35 mouse cellular contexts compared by ENCODE assay signal in the genomic region with DNA sequence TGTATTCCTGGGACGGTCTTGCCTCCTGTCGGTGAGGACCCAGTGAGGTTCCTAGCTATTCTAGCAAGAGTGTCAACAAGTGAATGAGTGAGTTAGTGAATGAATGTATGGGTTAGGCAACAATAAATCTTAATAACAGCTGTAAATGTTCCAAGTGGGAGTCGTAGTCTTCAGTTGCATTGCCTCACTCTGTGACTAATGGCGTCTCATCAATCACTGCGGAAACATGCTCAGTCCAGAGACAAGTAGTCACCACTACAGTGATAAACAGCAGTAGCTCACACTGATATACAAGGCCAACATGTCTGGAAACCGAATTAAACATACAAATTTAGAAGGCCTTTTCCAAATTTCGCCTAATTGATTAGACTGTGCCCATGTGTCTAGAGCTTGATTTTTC. TPM values are rescaled to one million over a fixed set of nuclear protein-coding genes. Genes with fewer than 3 reads are reported as not detected.
A peak's percentile ranks its signal among the peaks of the same experiment; 100 is the strongest.
DNase-seq lines count a peak whose midpoint lies in the region; ATAC-seq lines count a peak whose summit lies in the region.
"Had no signal": no experiment of that assay in that cellular context is flagged by ENCODE, and none has a peak within 500 bp of the region (broad histone marks: within the 10 kb centered on the region; RNA-seq: fewer than 3 reads in every experiment).

No protein-coding gene starts in this region.

- no peaks in the 10 kb centered on the region for H3K27me3 ChIP-seq in neural tube, embryonic 14.5 days (ENCODE audit: control insufficient read depth, insufficient read depth, low read length)
- H3K27me3 ChIP-seq: forebrain, embryonic 13.5 days; limb, embryonic 15.5 days; liver, embryonic 13.5 days had no signal

- DNase-seq in adrenal gland, adult 8-10 months: peak; percentile 8
- no peak for DNase-seq in adrenal gland, postnatal 10 days
- DNase-seq in NIH3T3 (ENCODE audit: low read depth): peak; percentile 14
- peak; percentile 23 for DNase-seq in embryo, embryonic 10.5 days (ENCODE audit: low spot score)
- no peak for DNase-seq in ovary, postnatal 14 days (ENCODE audit: low spot score)
- no peak for DNase-seq in right cerebral cortex, postnatal 25 days
- DNase-seq: cerebellum, adult 11 months; cerebellum, adult 9-10 months; gastrocnemius, postnatal 14 days; heart, postnatal 14 days; kidney, adult 2 months; layer of hippocampus, adult 9-11 months; liver, embryonic 13.5 days; lung, adult 2 months; lung, postnatal 10 days; midbrain, embryonic 14.5 days; retina, postnatal 1 day; thymus, adult 2 months; thymus, postnatal 36 days had no signal

- H3K36me3 ChIP-seq in neural tube, embryonic 14.5 days (ENCODE audit: control insufficient read depth, insufficient read depth, low read length): no peaks in the 10 kb centered on the region
- H3K36me3 ChIP-seq: limb, embryonic 10.5 days; limb, embryonic 15.5 days; liver, embryonic 13.5 days had no signal

- H3K9me3 ChIP-seq in neural tube, embryonic 14.5 days (ENCODE audit: control insufficient read depth, low read length): no peaks in the 10 kb centered on the region
- H3K9me3 ChIP-seq: forebrain, embryonic 13.5 days; limb, embryonic 10.5 days; limb, embryonic 15.5 days; liver, embryonic 13.5 days had no signal

- H3K4me3 ChIP-seq in neural tube, embryonic 14.5 days (ENCODE audit: low read depth, low read length): no peak overlapping the region
- H3K4me3 ChIP-seq: forebrain, embryonic 13.5 days; limb, embryonic 10.5 days; limb, embryonic 15.5 days; liver, embryonic 13.5 days had no signal

- 32% methylated on average over 7 of the region's 7 CpGs for WGBS in neural tube, embryonic 14.5 days

- H3K4me1 ChIP-seq in neural tube, embryonic 14.5 days (ENCODE audit: control insufficient read depth, insufficient read depth, low read length): no peaks in the 10 kb centered on the region
- H3K4me1 ChIP-seq: forebrain, embryonic 13.5 days; limb, embryonic 10.5 days; limb, embryonic 15.5 days; liver, embryonic 13.5 days had no signal

- H3K9ac ChIP-seq in neural tube, embryonic 14.5 days (replicated peaks; ENCODE audit: low read depth, low read length): no peak overlapping the region
- H3K9ac ChIP-seq: forebrain, embryonic 13.5 days; limb, embryonic 15.5 days; liver, embryonic 13.5 days had no signal

- no peak overlapping the region for H3K27ac ChIP-seq in neural tube, embryonic 14.5 days (ENCODE audit: low read depth, low read length)
- H3K27ac ChIP-seq: forebrain, embryonic 13.5 days; kidney, postnatal 0 days; limb, embryonic 10.5 days; limb, embryonic 15.5 days; liver, embryonic 13.5 days; macrophage had no signal

- H3K4me2 ChIP-seq in neural tube, embryonic 14.5 days (ENCODE audit: low read depth, low read length): no peak overlapping the region
- H3K4me2 ChIP-seq: forebrain, embryonic 13.5 days; limb, embryonic 15.5 days; liver, embryonic 13.5 days had no signal

- peak; percentile 69; the same call in 1 of the 2 replicates for ATAC-seq in neural tube, embryonic 14.5 days (ENCODE audit: low read depth)
- ATAC-seq: CD4-positive, CD25-positive, alpha-beta regulatory T cell, adult 4 months; forebrain, embryonic 13.5 days; hindbrain, embryonic 16.5 days had no signal

RNA-seq across cellular contexts. Expression of a gene that starts 36.3 kb away (rescaled TPM):
- total RNA-seq in adrenal gland, adult 8-10 months (2022): not detected
- total RNA-seq in adrenal gland, postnatal 10 days (2021): not detected
- polyA plus RNA-seq in neural tube, embryonic 14.5 days (2014; fragmentation: Nextera tagmentation; extraction: Ambion mirVana): not detected in 2 replicates
- total RNA-seq: gastrocnemius, postnatal 14 days; granulocyte monocyte progenitor cell, adult 5-6 weeks; heart, postnatal 14 days; left cerebral cortex, postnatal 10 days; megakaryocyte-erythroid progenitor cell, adult 5-6 weeks; monocyte, adult 5-6 weeks had no signal
- polyA plus RNA-seq: CD4-positive, CD25-positive, alpha-beta regulatory T cell, adult 4 months; embryonic facial prominence, embryonic 11.5 days; forebrain, embryonic 13.5 days; heart, embryonic 14.5 days; hindbrain, embryonic 11.5 days; hindbrain, embryonic 16.5 days; intestine, embryonic 14.5 days; kidney, adult 2 months; kidney, postnatal 0 days; limb, embryonic 10.5 days; limb, embryonic 15.5 days; liver, embryonic 13.5 days; lung, adult 2 months; macrophage; midbrain, embryonic 14.5 days; thymus, adult 2 months had no signal

Comparison
In these comparisons a context has a peak if more than half of its experiments do, and no peak if none do; other contexts are left out.
1. DNase-seq: peak in adrenal gland, adult 8-10 months (single experiment), NIH3T3 (single experiment) and embryo, embryonic 10.5 days (single experiment); none in adrenal gland, postnatal 10 days (single experiment), ovary, postnatal 14 days (single experiment) and right cerebral cortex, postnatal 25 days (single experiment).